8 mouse cellular contexts compared by ENCODE assay signal in the genomic region with DNA sequence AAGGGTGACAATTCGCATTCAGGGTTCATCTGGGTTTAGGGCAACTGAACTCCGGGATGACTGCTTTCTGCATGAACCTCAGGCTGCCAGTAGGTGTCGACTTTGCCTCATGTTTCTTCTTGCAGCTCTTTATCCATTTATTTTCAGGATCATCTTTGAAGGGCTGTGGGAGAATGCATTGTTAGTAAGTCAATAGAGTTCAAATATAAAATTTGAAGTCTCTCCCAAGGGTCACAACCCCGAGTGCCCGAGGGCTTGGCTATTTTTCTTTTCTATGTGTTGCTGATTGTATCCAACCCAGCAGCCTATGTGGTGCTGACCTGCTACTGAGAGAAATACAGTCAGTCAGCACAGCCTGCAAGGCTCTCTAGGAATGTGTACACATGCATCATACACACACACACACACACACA. TPM values are rescaled to one million over a fixed set of nuclear protein-coding genes. Genes with fewer than 3 reads are reported as not detected.
DNase-seq lines count a peak whose midpoint lies in the region.

No protein-coding gene starts in this region.

- DNase-seq in heart, adult 18-20 months = peak; percentile 41 to 69
- DNase-seq in heart, postnatal 25 days (ENCODE audit: low spot score) = no peak
- peak; percentile 31 to 48 for DNase-seq in adrenal gland, adult 18-20 months (ENCODE audit: low spot score in 2 of 2)
- DNase-seq in embryo, embryonic 10.5 days (ENCODE audit: low spot score) = peak; percentile 80
- DNase-seq in heart, postnatal 14 days = peak; percentile 46 to 68
- DNase-seq in layer of hippocampus, adult 9-10 months (ENCODE audit: low spot score) = peak; percentile 32
- DNase-seq in lung, postnatal 36 days = peak; percentile 69
- DNase-seq in right cerebral cortex, postnatal 14 days = peak; percentile 32

- intact Hi-C loops in heart, postnatal 25 days (cut with DNase I) = loop anchor here (1.0 to 10.0 kb wide), 4 partner anchors 244 to 730 kb away; a partner anchor contains a TSS
- intact Hi-C loops in heart, postnatal 14 days (cut with DNase I) = loop anchor here (1.0 to 5.0 kb wide), 3 partner anchors 457 to 606 kb away; a partner anchor contains a TSS

RNA-seq across cellular contexts. Expression of a gene that starts 59.2 kb away (rescaled TPM):
- total RNA-seq in heart, adult 18-20 months (2021) = 1 to 10 TPM; 3.9 to 5.3 TPM
- total RNA-seq in heart, postnatal 25 days (2021) = 1 to 10 TPM; 5.9 to 7.2 TPM
- 1 to 10 TPM; 7.3 to 8.1 TPM for total RNA-seq in adrenal gland, adult 18-20 months (2021)
- total RNA-seq in heart, postnatal 14 days (2021) = 1 to 10 TPM; 8.9 to 9.3 TPM
